Mouse (Mus musculus) embryonic facial prominence, embryonic 13.5 days (tissue): ENCODE measurements at regions not wholly inside any gene's neighbourhood (a gene's known extent, or its start where the extent isn't known, plus 50 kb on each side); places are given as distances from the start of the nearest gene placed in this dataset.

ENCODE experiments used
- ATAC-seq: fragments of 200-750 bp; cut with Nextera tagmentation; 2 replicates; pipeline ENCODE4 v1.8.0; 2017; ENCODE audit warnings: low read depth; ENCODE audit not compliant: insufficient number of reproducible peaks, insufficient read depth, low FRiP score, low TSS enrichment
- H3K27ac ChIP-seq: fragments of 300-500 bp; sonication (generic); 2 replicates; pipeline ENCODE4 v1.5.1; 2015; ENCODE audit warnings: moderate library complexity, mild to moderate bottlenecking, inconsistent platforms
- H3K27me3 ChIP-seq: fragments of 300-500 bp; sonication (generic); 2 replicates; pipeline ENCODE4 v1.6.1; 2015; ENCODE audit warnings: mild to moderate bottlenecking, inconsistent platforms
- H3K36me3 ChIP-seq: fragments of 300-500 bp; sonication (generic); 2 replicates; pipeline ENCODE4 v1.6.1; 2015; ENCODE audit warnings: mild to moderate bottlenecking, inconsistent platforms
- H3K4me1 ChIP-seq: fragments of 300-500 bp; sonication (generic); 2 replicates; pipeline ENCODE4 v1.6.1; 2015; ENCODE audit warnings: inconsistent platforms
- H3K4me2 ChIP-seq: fragments of 300-500 bp; sonication (generic); 2 replicates; pipeline ENCODE4 v1.6.1; 2015; ENCODE audit warnings: moderate library complexity, mild to moderate bottlenecking, inconsistent platforms
- H3K4me3 ChIP-seq: fragments of 300-500 bp; sonication (generic); 2 replicates; pipeline ENCODE4 v1.5.1; 2015; ENCODE audit warnings: mild to moderate bottlenecking, inconsistent platforms
- H3K9ac ChIP-seq: fragments of 300-500 bp; sonication (generic); 2 replicates; pipeline ENCODE4 v1.6.1; 2015; ENCODE audit warnings: mild to moderate bottlenecking, inconsistent platforms
- H3K9me3 ChIP-seq: fragments of 300-500 bp; sonication (generic); 2 replicates; pipeline ENCODE4 v1.6.1; 2016; ENCODE audit warnings: inconsistent platforms
- WGBS: fragments of 180-500 bp; shearing (Covaris S2); methylation state at CpG from one replicate; pipeline ENCODE4 v1.1.7; 2015; ENCODE audit warnings: mixed read lengths; 5-methylcytosine and 5-hydroxymethylcytosine counted together

- H3K27me3 ChIP-seq, result peaks cover 12% of the 10 kb centered on the region
- no peak for ATAC-seq
- H3K36me3 ChIP-seq, result no peaks in the 10 kb centered on the region
- no peaks in the 10 kb centered on the region for H3K9me3 ChIP-seq
- peaks cover 9% of the 10 kb centered on the region; the same call in 1 of the 2 replicates for H3K4me1 ChIP-seq
- no peak overlapping the region for H3K4me3 ChIP-seq
- H3K27ac ChIP-seq, result no peak overlapping the region
- H3K4me2 ChIP-seq, result no peak overlapping the region
- 70% methylated on average over 8 of the region's 8 CpGs for WGBS
- H3K9ac ChIP-seq, result no peak overlapping the region
These were observed 116.1 kb upstream of the 1700012A03Rik start for GRCm38 (mm10) chr6:31933956-31934355.

- no peaks in the 10 kb centered on the region for H3K9me3 ChIP-seq
- H3K4me2 ChIP-seq, result no peak overlapping the region
- ATAC-seq, result no peak
- H3K9ac ChIP-seq, result no peak overlapping the region
- H3K4me3 ChIP-seq, result no peak overlapping the region
- H3K27ac ChIP-seq, result no peak overlapping the region
- no peaks in the 10 kb centered on the region for H3K36me3 ChIP-seq
- peaks cover 12% of the 10 kb centered on the region for H3K27me3 ChIP-seq
- WGBS, result 64% methylated on average over 5 of the region's 5 CpGs
- H3K4me1 ChIP-seq, result peaks cover 4% of the 10 kb centered on the region; the same call in 1 of the 2 replicates
These were observed 116.7 kb upstream of the 1700012A03Rik start for GRCm38 (mm10) chr6:31933364-31933763.

GRCm38 (mm10) chr6:31931116-31931515, 118.9 kb upstream of the 1700012A03Rik start:
- 89% methylated on average over 6 of the region's 6 CpGs for WGBS
- Histone ChIP-seq H3K4me3 (no peak overlapping the region), H3K27ac (no peak overlapping the region), H3K36me3 (no peaks in the 10 kb centered on the region), H3K9me3 (no peaks in the 10 kb centered on the region), H3K4me2 (no peak overlapping the region), H3K9ac (no peak overlapping the region), H3K27me3 (no peaks in the 10 kb centered on the region), H3K4me1 (peaks cover 4% of the 10 kb centered on the region; the same call in 1 of the 2 replicates)
- no peak for ATAC-seq

GRCm38 (mm10) chr6:31929165-31929564, 120.9 kb upstream of the 1700012A03Rik start:
- WGBS, result 90% methylated on average over 2 of the region's 2 CpGs
- Histone ChIP-seq H3K27me3 (no peaks in the 10 kb centered on the region), H3K9me3 (no peaks in the 10 kb centered on the region), H3K9ac (no peak overlapping the region), H3K36me3 (no peaks in the 10 kb centered on the region), H3K4me1 (peaks cover 4% of the 10 kb centered on the region; the same call in 1 of the 2 replicates), H3K4me3 (no peak overlapping the region), H3K27ac (no peak overlapping the region), H3K4me2 (no peak overlapping the region)
- no peak for ATAC-seq

GRCm38 (mm10) chr6:31927181-31927580, 122.9 kb upstream of the 1700012A03Rik start:
- Histone ChIP-seq H3K9me3 (no peaks in the 10 kb centered on the region), H3K36me3 (no peaks in the 10 kb centered on the region), H3K4me2 (no peak overlapping the region), H3K9ac (no peak overlapping the region), H3K27ac (no peak overlapping the region), H3K4me3 (no peak overlapping the region), H3K4me1 (no peaks in the 10 kb centered on the region), H3K27me3 (no peaks in the 10 kb centered on the region)
- ATAC-seq, result no peak
- WGBS, result 69% methylated on average over 3 of the region's 3 CpGs

- Histone ChIP-seq H3K27ac (no peak overlapping the region), H3K4me2 (no peak overlapping the region), H3K9ac (no peak overlapping the region), H3K4me1 (no peaks in the 10 kb centered on the region), H3K36me3 (no peaks in the 10 kb centered on the region), H3K4me3 (no peak overlapping the region), H3K9me3 (no peaks in the 10 kb centered on the region), H3K27me3 (no peaks in the 10 kb centered on the region)
- ATAC-seq, result no peak
- WGBS, result 71% methylated on average over 2 of the region's 2 CpGs
These were observed 125.4 kb upstream of the 1700012A03Rik start for GRCm38 (mm10) chr6:31924669-31925046.

- 33% methylated on average over 3 of the region's 3 CpGs for WGBS
- no peak overlapping the region for H3K27ac ChIP-seq
- H3K9me3 ChIP-seq, result no peaks in the 10 kb centered on the region
- H3K9ac ChIP-seq, result no peak overlapping the region
- no peaks in the 10 kb centered on the region for H3K27me3 ChIP-seq
- no peak overlapping the region for H3K4me2 ChIP-seq
- no peak overlapping the region for H3K4me3 ChIP-seq
- H3K4me1 ChIP-seq, result no peaks in the 10 kb centered on the region
- H3K36me3 ChIP-seq, result no peaks in the 10 kb centered on the region
- ATAC-seq, result no peak
These were observed 125.9 kb upstream of the 1700012A03Rik start for GRCm38 (mm10) chr6:31923951-31924668.

GRCm38 (mm10) chr6:31921561-31922152, 128.4 kb upstream of the 1700012A03Rik start:
- ATAC-seq, result no peak
- no peak overlapping the region for H3K9ac ChIP-seq
- WGBS, result 86% methylated on average over 9 of the region's 9 CpGs
- no peak overlapping the region for H3K27ac ChIP-seq
- no peak overlapping the region for H3K4me3 ChIP-seq
- H3K36me3 ChIP-seq, result no peaks in the 10 kb centered on the region
- H3K4me1 ChIP-seq, result no peaks in the 10 kb centered on the region
- H3K9me3 ChIP-seq, result no peaks in the 10 kb centered on the region
- H3K27me3 ChIP-seq, result no peaks in the 10 kb centered on the region
- H3K4me2 ChIP-seq, result no peak overlapping the region

- WGBS, result 87% methylated on average over 13 of the region's 13 CpGs
These were observed 132.5 kb upstream of the 1700012A03Rik start for GRCm38 (mm10) chr6:31917411-31918131.

GRCm38 (mm10) chr6:31901791-31902190, 148.3 kb upstream of the 1700012A03Rik start:
- no peak overlapping the region for H3K4me3 ChIP-seq
- H3K4me1 ChIP-seq, result no peaks in the 10 kb centered on the region
- H3K36me3 ChIP-seq, result no peaks in the 10 kb centered on the region
- no peak for ATAC-seq
- H3K4me2 ChIP-seq, result no peak overlapping the region
- no peaks in the 10 kb centered on the region for H3K27me3 ChIP-seq
- H3K9me3 ChIP-seq, result no peaks in the 10 kb centered on the region
- WGBS, result 81% methylated on average over 2 of the region's 2 CpGs
- no peak overlapping the region for H3K27ac ChIP-seq
- H3K9ac ChIP-seq, result no peak overlapping the region

More at GRCm38 (mm10) chr6:31917411-31918131, 132.5 kb upstream of the 1700012A03Rik start:
- no peak overlapping the region for H3K4me3 ChIP-seq
- no peaks in the 10 kb centered on the region for H3K9me3 ChIP-seq
- H3K9ac ChIP-seq, result no peak overlapping the region
- no peaks in the 10 kb centered on the region for H3K36me3 ChIP-seq
- H3K27ac ChIP-seq, result no peak overlapping the region
- no peaks in the 10 kb centered on the region for H3K4me1 ChIP-seq
- no peak for ATAC-seq
- no peaks in the 10 kb centered on the region for H3K27me3 ChIP-seq
- no peak overlapping the region for H3K4me2 ChIP-seq

- no peak overlapping the region for H3K27ac ChIP-seq
- H3K9me3 ChIP-seq, result no peaks in the 10 kb centered on the region
- H3K27me3 ChIP-seq, result no peaks in the 10 kb centered on the region
- no peak overlapping the region for H3K9ac ChIP-seq
- no peak for ATAC-seq
- WGBS, result 70% methylated on average over 3 of the region's 3 CpGs
- no peak overlapping the region for H3K4me3 ChIP-seq
- H3K36me3 ChIP-seq, result no peaks in the 10 kb centered on the region
- no peaks in the 10 kb centered on the region for H3K4me1 ChIP-seq
- H3K4me2 ChIP-seq, result no peak overlapping the region
These were observed 151.0 kb upstream of the 1700012A03Rik start for GRCm38 (mm10) chr6:31899055-31899454.

- H3K4me1 ChIP-seq, result no peaks in the 10 kb centered on the region
- no peaks in the 10 kb centered on the region for H3K9me3 ChIP-seq
- no peak overlapping the region for H3K4me3 ChIP-seq
- no peak overlapping the region for H3K27ac ChIP-seq
- no peak overlapping the region for H3K4me2 ChIP-seq
- ATAC-seq, result no peak
- no peaks in the 10 kb centered on the region for H3K36me3 ChIP-seq
- H3K27me3 ChIP-seq, result no peaks in the 10 kb centered on the region
- H3K9ac ChIP-seq, result no peak overlapping the region
- 32% methylated on average over 4 of the region's 4 CpGs for WGBS
These were observed 151.4 kb upstream of the 1700012A03Rik start for GRCm38 (mm10) chr6:31898609-31899008.
